Mouse (Mus musculus) forebrain, postnatal 0 days (tissue): ENCODE measurements around the gene Tecpr2. TPM values are rescaled to one million over a fixed set of nuclear protein-coding genes. Genes with fewer than 3 reads are reported as not detected.
"Not testable (repeated sequence)": the region's sequence is repeated elsewhere in the genome, so short reads cannot be mapped to it uniquely, and the experiment has no call there.

Source experiments
- ATAC-seq: fragments of 200-750 bp; cut with Nextera tagmentation; 2 replicates; pipeline ENCODE4 v1.8.0; 2017; ENCODE audit warnings: mild to moderate bottlenecking, moderate library complexity
- DNase-seq: peaks from one replicate; pipeline ENCODE4 v3.0.0-alpha.2; 2015
- H3K27ac ChIP-seq: fragments of 300-500 bp; sonication (generic); 2 replicates; pipeline ENCODE4 v1.5.1; 2014; ENCODE audit warnings: low read depth, mild to moderate bottlenecking, antibody characterized with exemption, low read length, moderate library complexity, mixed read lengths
- H3K27me3 ChIP-seq: fragments of 300-500 bp; sonication (generic); 2 replicates; pipeline ENCODE4 v1.6.1; 2014; ENCODE audit warnings: mild to moderate bottlenecking, low read length, mixed read lengths; ENCODE audit not compliant: insufficient read depth
- H3K36me3 ChIP-seq: fragments of 300-500 bp; sonication (generic); 2 replicates; pipeline ENCODE4 v1.6.1; 2014; ENCODE audit warnings: mild to moderate bottlenecking, moderate library complexity; ENCODE audit not compliant: insufficient read depth
- H3K4me1 ChIP-seq: fragments of 300-500 bp; sonication (generic); 2 replicates; pipeline ENCODE4 v1.6.1; 2014; ENCODE audit warnings: antibody characterized with exemption; ENCODE audit not compliant: insufficient read depth
- H3K4me2 ChIP-seq: fragments of 300-500 bp; sonication (generic); 2 replicates; pipeline ENCODE4 v1.6.1; 2014; ENCODE audit warnings: low read depth, mild to moderate bottlenecking, moderate library complexity
- H3K4me3 ChIP-seq: fragments of 300-500 bp; sonication (generic); 2 replicates; pipeline ENCODE4 v1.5.1; 2014; ENCODE audit warnings: low read depth, low read length, mixed read lengths
- H3K9ac ChIP-seq: fragments of 300-500 bp; sonication (generic); 2 replicates; pipeline ENCODE4 v1.6.1; 2014; ENCODE audit warnings: mild to moderate bottlenecking
- H3K9me3 ChIP-seq: fragments of 300-500 bp; sonication (generic); 2 replicates; pipeline ENCODE4 v1.6.1; 2016; ENCODE audit warnings: low read length
- CTCF ChIP-seq: sonication (generic); IDR thresholded peaks from 2 replicates; pipeline ENCODE4 v1.5.1; 2016; ENCODE audit warnings: antibody characterized with exemption, control low read depth, low read depth
- WGBS: fragments of 180-500 bp; shearing (Covaris S2); extraction: QIAGEN DNeasy Blood & Tissue Kit; methylation state at CpG from one replicate; pipeline ENCODE4 v1.1.7; 2014; 5-methylcytosine and 5-hydroxymethylcytosine counted together
- polyA plus RNA-seq: library from polyadenylated mRNA; unstranded; fragments of >200 nt; fragmentation: Nextera tagmentation; extraction: Ambion mirVana; gene quantifications from 2 replicates; pipeline ENCODE4 v1.2.1, GENCODE M21; 2015
- total RNA-seq: library from RNA; depleted of rRNA; stranded (reverse); fragments of >200 nt; gene quantifications from 2 replicates; pipeline ENCODE4 v1.2.3, GENCODE M21; 2014

The Tecpr2 gene
- total and polyA plus RNA-seq, 2 experiments from 2014 or later: 5.6 to 25.6 TPM

- TF ChIP-seq CTCF: no peak
Observed at GRCm38 (mm10) chr12:110854786-110855737, 34.0 kb upstream of the Tecpr2 start.

GRCm38 (mm10) chr12:110857196-110857595 is 31.9 kb upstream of the Tecpr2 start:
- Histone ChIP-seq H3K27me3 (no peaks in the 10 kb centered on the region), H3K4me2 (no peak overlapping the region), H3K4me3 (no peak overlapping the region), H3K9me3 (no peaks in the 10 kb centered on the region), H3K36me3 (peaks cover 21% of the 10 kb centered on the region), H3K27ac (no peak overlapping the region), H3K9ac (no peak overlapping the region), H3K4me1 (no peaks in the 10 kb centered on the region)
- WGBS: 90% methylated on average over 7 of the region's 7 CpGs
- no peak for TF ChIP-seq CTCF
- no peak for DNase-seq
- no peak for ATAC-seq

More at GRCm38 (mm10) chr12:110854786-110855737, 34.0 kb upstream of the Tecpr2 start:
- no peaks in the 10 kb centered on the region for H3K9me3 ChIP-seq
- H3K9ac ChIP-seq: no peak overlapping the region
- WGBS: 86% methylated on average over 32 of the region's 32 CpGs
- H3K27ac ChIP-seq: no peak overlapping the region
- peaks cover 5% of the 10 kb centered on the region; the same call in 1 of the 2 replicates for H3K4me1 ChIP-seq
- no peak overlapping the region for H3K4me3 ChIP-seq
- no peak for ATAC-seq
- DNase-seq: no peak
- H3K36me3 ChIP-seq: peaks cover 13% of the 10 kb centered on the region
- no peak overlapping the region for H3K4me2 ChIP-seq
- H3K27me3 ChIP-seq: no peaks in the 10 kb centered on the region

- H3K9me3 ChIP-seq, H3K4me3 ChIP-seq, H3K27me3 ChIP-seq, H3K4me1 ChIP-seq, H3K9ac ChIP-seq, DNase-seq, H3K4me2 ChIP-seq, ATAC-seq, H3K27ac ChIP-seq: not testable (repeated sequence)
- 98% methylated on average over 15 of the region's 15 CpGs for WGBS
- peaks cover 25% of the 10 kb centered on the region for H3K36me3 ChIP-seq
Observed at GRCm38 (mm10) chr12:110858681-110859080, 30.4 kb upstream of the Tecpr2 start.

GRCm38 (mm10) chr12:110860293-110860692 is 28.8 kb upstream of the Tecpr2 start:
- H3K9me3 ChIP-seq: no peaks in the 10 kb centered on the region
- H3K9ac ChIP-seq: no peak overlapping the region
- no peak for DNase-seq
- H3K27me3 ChIP-seq: no peaks in the 10 kb centered on the region
- no peak overlapping the region for H3K4me3 ChIP-seq
- H3K4me1 ChIP-seq: no peaks in the 10 kb centered on the region
- no peak for TF ChIP-seq CTCF
- no peak for ATAC-seq
- no peak overlapping the region for H3K27ac ChIP-seq
- H3K4me2 ChIP-seq: no peak overlapping the region
- peaks cover 30% of the 10 kb centered on the region for H3K36me3 ChIP-seq

GRCm38 (mm10) chr12:110861256-110861655 is 27.8 kb upstream of the Tecpr2 start:
- Histone ChIP-seq H3K27me3 (no peaks in the 10 kb centered on the region), H3K9me3 (no peaks in the 10 kb centered on the region), H3K4me2 (no peak overlapping the region), H3K27ac (no peak overlapping the region), H3K36me3 (peaks cover 22% of the 10 kb centered on the region), H3K4me3 (no peak overlapping the region), H3K4me1 (no peaks in the 10 kb centered on the region), H3K9ac (no peak overlapping the region)
- ATAC-seq (no peak; the same call in 1 of the 2 replicates), DNase-seq (no peak)
- no peak for TF ChIP-seq CTCF
- 50% methylated on average over 7 of the region's 7 CpGs for WGBS

- H3K27me3 ChIP-seq: no peaks in the 10 kb centered on the region
- H3K9ac ChIP-seq: no peak overlapping the region
- no peaks in the 10 kb centered on the region for H3K4me1 ChIP-seq
- H3K9me3 ChIP-seq: no peaks in the 10 kb centered on the region
- no peak overlapping the region for H3K4me3 ChIP-seq
- DNase-seq (no peak), ATAC-seq (no peak)
- H3K27ac ChIP-seq: no peak overlapping the region
- TF ChIP-seq CTCF: no peak
- WGBS: 95% methylated on average over 6 of the region's 6 CpGs
- peaks cover 41% of the 10 kb centered on the region for H3K36me3 ChIP-seq
- H3K4me2 ChIP-seq: no peak overlapping the region
Observed at GRCm38 (mm10) chr12:110864008-110864407, 25.1 kb upstream of the Tecpr2 start.

- no peak for ATAC-seq
- H3K9ac ChIP-seq: no peak overlapping the region
- H3K4me2 ChIP-seq: no peak overlapping the region
- no peaks in the 10 kb centered on the region for H3K9me3 ChIP-seq
- H3K27ac ChIP-seq: no peak overlapping the region
- no peak for DNase-seq
- TF ChIP-seq CTCF: no peak
- H3K4me1 ChIP-seq: no peaks in the 10 kb centered on the region
- 37% methylated on average over 6 of the region's 6 CpGs for WGBS
- no peak overlapping the region for H3K4me3 ChIP-seq
- peaks cover 53% of the 10 kb centered on the region for H3K36me3 ChIP-seq
- no peaks in the 10 kb centered on the region for H3K27me3 ChIP-seq
Observed at GRCm38 (mm10) chr12:110865571-110865970, 23.5 kb upstream of the Tecpr2 start.
